Mouse (Mus musculus) urinary bladder, adult 18-20 months (tissue): ENCODE results near the gene Mrgprd.
A peak's percentile ranks its signal among the peaks of the same experiment; 100 is the strongest.

Experiments used
- DNase-seq, 2 experiments: peaks; one replicate each; pipeline ENCODE4 v3.0.0; 2022; ENCODE audit warnings: low spot score in 2 of 2, mixed read lengths in 2 of 2

Mrgprd gene

GRCm38 (mm10) chr7:145314785-145315411 lies at the start of gene Mrgprd:
TSS of gene Mrgprd (plus strand) at chr7:145314835.
- no peak for DNase-seq

DNA sequence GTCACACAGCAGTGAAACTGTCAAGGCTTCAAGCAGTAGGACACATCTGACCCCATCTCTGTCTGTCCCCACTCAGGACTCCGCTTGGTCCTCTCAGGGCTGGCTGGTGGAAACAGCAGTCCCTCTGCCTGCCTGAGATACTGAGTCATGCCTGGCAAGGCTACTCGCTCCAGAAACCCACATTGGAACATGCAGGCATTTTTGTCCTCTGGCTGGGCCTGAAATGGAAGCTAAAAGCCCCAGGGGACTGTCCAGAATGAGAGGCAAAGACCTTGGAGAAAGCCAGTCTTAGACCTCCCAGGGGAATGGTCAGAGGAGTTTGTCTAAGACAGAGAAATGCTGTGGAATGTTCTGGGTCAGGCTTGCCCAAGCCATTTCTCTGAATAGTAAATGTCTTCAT lies 48.6 kb upstream of the Mrgprd start:
- DNase-seq: no peak

GRCm38 (mm10) chr7:145268890-145269289 lies 45.7 kb upstream of the Mrgprd start:
- no peak for DNase-seq

DNA sequence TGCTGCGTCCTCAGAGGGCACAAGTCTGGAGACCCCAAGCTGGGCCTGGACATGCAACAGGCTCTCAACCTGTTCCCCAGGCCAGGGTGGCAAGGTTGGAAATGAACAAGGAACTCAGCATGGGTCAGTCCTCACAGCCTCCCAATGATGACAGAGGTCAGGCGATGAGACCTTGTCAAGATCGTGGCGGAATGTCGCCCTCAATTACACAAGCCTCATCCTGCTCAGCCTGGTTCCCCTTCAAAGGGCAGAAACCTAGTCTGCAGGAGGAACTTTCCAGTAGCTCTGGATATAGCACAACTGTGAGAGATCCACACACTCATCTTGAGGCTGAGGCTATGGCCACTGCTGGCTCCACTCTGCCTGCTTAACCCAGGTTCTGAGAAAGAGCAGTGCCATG lies 43.7 kb upstream of the Mrgprd start:
- no peak for DNase-seq

DNA sequence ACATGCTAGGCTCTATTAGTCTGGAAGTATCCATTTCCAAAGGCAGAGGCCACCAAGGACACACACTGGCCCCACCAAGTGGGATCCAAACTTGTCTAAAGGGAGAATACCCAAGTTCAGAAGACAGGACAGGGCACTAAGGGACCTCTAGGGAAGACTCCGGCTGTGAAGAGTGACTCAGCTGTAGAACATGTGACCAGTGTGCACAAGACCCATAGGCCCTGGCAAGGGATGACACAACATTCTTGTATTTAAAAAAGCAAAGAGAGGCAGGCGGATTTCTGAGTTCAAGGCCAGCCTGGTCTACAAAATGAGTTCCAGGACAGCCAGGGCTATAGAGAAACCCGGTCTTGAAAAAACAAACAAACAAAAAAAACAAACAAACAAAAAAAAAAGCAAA lies 39.1 kb upstream of the Mrgprd start:
- DNase-seq: no peak

- no peak for DNase-seq
Measured at GRCm38 (mm10) chr7:145281396-145281795, 33.2 kb upstream of the Mrgprd start.

DNA sequence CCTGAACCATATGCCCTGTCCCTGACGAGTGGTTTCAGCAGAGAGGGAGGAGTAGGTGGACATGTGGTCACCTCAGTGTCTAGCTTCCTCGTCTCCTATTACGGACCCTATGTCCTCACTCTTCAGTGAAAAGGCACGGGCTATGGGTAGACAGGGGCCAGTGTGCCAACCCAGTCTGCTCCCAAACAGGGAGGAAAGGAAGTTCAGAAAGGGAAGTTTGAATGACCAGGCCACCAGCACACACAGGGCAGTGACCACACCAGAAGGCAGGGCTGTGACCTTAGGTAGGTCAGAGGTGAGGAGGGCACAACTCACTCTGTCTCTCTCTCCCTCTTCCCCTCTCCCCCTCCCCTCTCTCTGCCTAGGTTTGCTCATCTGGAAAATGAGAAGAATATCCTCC lies 31.6 kb upstream of the Mrgprd start:
- DNase-seq: no peak

DNA sequence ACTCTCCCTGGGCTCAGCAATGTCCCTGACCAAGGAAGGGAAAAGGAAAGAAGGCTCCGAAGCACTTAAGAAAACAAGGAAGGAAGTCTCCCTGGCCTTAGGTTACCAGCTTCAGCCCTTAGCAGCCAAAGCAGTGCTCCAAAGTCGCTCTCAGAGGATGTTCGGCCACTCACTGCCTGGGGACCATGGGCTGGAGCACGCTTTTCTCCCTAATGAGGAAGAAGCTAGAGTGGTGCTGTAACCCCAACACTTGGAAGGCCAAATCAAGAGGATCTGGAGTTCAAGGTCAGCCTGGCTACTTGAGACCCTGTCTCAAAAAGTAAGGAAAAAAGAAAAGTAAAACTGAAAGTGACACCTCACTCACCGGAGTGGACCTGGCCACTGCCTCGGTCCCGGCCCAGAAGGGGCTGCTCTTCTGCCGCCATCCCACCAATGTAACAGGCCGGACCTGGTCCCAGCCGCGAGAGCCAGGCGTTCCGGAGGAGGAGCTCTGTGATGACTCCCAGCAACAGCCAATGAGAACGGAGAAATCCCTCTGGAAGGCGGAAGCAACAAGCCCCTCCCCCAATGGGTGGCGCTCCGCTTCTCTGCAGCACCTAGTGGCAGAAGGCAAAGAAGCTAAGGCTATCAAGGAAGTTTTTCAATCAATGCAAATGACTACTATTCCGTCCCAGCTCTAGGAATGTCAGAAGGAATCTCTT lies 31.0 kb upstream of the Mrgprd start, which contains the start of gene Tpcn2:
Tpcn2 (minus strand) TSS at position 525 of the 701 bp plus-strand sequence.
- DNase-seq: peak; percentile 88 to 91

GRCm38 (mm10) chr7:145284293-145284692 lies 30.3 kb upstream of the Mrgprd start:
- no peak for DNase-seq

DNA sequence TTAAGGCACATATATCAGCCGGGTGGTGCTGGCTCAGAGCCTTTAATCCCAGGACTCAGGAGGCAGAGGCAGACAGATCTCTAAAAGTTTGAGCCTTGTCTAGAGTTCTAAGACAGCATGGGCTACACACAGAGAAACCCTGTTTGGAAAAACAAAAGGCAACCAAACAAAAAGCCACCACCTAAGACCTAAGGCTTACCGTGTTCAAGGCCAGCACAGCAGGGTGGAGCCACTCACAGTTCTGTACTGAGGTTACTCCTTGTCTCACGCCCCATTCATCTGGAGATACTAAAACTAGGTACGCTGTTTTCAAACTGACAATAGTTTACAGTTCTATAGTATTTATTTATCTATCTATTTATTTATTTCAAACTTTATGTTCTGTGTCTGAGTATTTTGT lies 29.2 kb upstream of the Mrgprd start:
- no peak for DNase-seq

- no peak for DNase-seq
Measured at GRCm38 (mm10) chr7:145287410-145287809, 27.2 kb upstream of the Mrgprd start.

- no peak for DNase-seq
Measured at GRCm38 (mm10) chr7:145289302-145289701, 25.3 kb upstream of the Mrgprd start.

- DNase-seq: no peak
Measured at GRCm38 (mm10) chr7:145291847-145292246, 22.8 kb upstream of the Mrgprd start.

DNA sequence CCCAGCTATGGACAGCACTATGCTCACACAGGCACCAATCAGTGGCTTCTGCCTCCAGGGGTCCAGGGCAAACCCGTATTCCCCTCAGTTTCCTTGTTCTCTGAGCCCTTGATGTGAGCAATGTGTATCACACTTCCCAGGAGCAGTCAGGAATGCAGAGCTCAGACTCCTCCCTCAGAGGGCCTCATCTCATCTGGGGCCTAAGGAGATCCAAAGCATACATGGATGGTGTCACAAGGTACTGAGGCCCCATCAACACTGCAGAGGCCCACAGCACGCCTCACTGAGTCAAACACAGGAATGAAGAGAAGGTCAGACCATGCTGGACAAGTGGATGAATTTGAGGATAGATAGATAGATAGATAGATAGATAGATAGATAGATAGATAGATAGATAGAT lies 21.9 kb upstream of the Mrgprd start:
- no peak for DNase-seq

GRCm38 (mm10) chr7:145293859-145294258 lies 20.8 kb upstream of the Mrgprd start:
- no peak for DNase-seq

- no peak for DNase-seq
Measured at GRCm38 (mm10) chr7:145298666-145299490, 15.8 kb upstream of the Mrgprd start.

DNA sequence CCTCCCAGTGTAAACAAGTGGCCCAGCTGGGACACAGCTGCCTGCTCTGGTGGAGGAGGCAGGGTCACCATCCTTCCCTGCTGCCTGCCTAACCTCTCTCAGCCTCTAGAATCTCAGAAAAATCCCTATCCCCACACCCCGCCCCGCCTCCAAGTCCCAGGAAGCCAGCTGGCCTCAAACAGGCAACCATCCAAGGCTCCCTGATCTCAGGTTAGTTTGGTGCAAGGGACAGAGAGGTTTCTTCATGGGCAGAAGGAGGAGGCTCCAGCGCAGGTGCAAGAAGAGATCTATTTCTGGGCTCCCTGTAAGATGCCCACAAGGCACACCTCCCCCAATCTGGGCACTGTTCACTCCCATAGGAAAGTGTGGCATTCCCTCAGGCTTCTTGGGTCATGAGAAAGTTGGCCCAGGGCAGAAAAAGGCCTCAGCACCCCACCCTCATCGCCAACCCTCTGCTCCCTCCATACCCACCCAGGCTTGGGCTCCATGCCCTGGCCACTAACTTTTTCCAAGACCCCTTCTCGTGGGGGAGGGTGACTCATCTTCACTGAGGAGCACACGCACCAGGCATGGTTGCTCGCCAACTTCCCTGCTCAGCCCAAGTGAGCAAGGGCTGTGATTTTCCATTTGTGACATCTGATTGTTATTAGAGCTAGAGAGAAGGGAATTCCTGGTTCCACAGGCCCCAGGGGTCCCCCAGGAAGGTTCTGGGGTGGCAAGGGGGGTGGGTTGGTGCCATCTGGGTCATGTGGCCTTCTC lies 14.9 kb upstream of the Mrgprd start:
- DNase-seq: no peak

GRCm38 (mm10) chr7:145300321-145301007 lies 14.2 kb upstream of the Mrgprd start, which contains the start of gene Mrgprf:
TSS of gene Mrgprf (plus strand) at chr7:145300828.
- DNase-seq: peak; percentile 24 to 78

DNA sequence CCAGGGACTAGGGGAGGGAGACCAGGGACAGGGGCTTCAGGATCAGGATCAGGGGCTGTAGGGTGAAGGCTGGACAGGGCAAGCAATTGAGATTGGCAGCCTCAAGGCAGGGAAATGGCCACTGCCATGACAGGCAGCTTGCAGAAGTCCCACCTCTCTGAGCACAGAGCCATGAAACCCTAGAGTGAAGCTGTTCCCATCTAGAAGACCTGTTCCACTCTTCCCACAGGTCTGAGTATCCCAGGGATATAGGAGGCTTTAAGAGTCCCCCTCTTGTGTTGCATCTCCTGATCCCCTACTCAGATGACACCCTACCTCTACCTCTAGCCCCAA lies 13.7 kb upstream of the Mrgprd start:
- DNase-seq: no peak

DNA sequence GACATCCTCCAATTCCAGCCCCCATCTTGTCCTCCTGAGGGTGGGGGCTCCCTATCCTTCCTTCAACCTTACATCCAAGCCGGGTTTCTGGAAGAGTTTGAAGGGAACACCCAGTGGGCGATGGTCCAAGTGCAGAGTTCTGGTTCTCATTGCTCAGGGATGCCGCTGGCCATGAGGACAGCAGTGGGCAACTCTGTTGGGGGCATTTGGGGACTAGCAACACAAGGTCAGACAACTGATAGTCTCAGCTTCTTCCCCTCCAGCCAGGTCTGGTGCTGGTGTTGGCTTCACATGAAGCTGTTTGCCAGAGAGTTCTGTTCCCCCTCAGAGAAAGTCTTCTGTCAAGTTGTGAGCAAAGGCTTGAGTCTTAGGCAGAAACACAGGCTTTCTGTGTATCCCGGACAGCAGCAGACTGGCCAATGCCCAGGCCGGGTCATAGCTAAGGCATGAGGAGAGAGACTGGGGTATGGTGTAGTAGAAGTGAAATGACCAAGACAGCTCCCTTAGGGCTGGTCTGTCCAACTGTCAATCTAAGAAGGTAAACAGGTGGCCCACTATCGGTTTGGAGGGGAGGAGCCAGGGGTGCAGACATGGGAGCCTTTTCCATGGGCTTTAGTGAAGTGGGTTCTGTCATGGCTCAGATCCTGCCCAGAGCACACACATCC lies 13.2 kb upstream of the Mrgprd start:
- peak in 1 of 2 experiments; percentile 32 for DNase-seq
